Mouse (Mus musculus): ENCODE results near the gene 1110008P14Rik. TPM values are rescaled to one million over a fixed set of nuclear protein-coding genes. Genes with fewer than 3 reads are reported as not detected.
A peak's percentile ranks its signal among the peaks of the same experiment; 100 is the strongest.

Gene 1110008P14Rik
- polyA plus RNA-seq, 2 experiments: 32.6 to 40.8 TPM

DNA sequence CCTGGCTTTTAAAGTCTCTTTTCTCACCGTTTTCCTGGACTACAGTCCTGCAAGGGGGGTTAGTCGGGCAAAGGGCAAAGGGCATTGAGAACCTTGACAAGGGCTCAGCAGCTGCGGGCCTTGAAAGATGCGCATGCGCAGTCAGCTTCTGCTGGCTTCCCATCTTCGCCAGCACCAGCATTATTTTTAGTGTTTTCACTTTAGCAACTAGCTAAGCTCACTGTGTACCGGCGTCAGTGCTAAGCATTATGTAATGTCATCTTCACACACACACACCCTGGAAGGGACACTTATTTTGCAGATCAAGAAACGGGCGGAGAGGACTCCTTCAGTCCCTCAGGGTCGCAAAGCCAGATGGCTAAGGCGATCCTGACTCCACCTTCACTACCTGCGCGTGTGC is 21.0 kb downstream of the 1110008P14Rik start:
- peak; percentile 61 to 70 (median 62) for DNase-seq (ENCODE audit: low read depth in 3 of 3, low spot score in 3 of 3)
- TF ChIP-seq EP300 (IDR thresholded peaks at IDR 0.05; ENCODE audit: low read depth) (no peak), CTCF (IDR thresholded peaks at IDR 0.05; ENCODE audit: low read depth) (no peak)
- no peaks in the 10 kb centered on the region for H3K27me3 ChIP-seq (ENCODE audit: control insufficient read depth, insufficient read depth, low read length)
- peak overlapping the region; percentile 98 for H3K4me2 ChIP-seq (ENCODE audit: low read depth)
- peak overlapping the region; percentile 85 for H3K9ac ChIP-seq (replicated peaks)
- H3K4me1 ChIP-seq (replicated peaks; ENCODE audit: control insufficient read depth in 2 of 2, insufficient read depth in 2 of 2, low read length in 1 of 2): peaks cover 14 to 15% of the 10 kb centered on the region in 2 experiments
- ATAC-seq (ENCODE audit: insufficient read depth): no peak
- 5% methylated on average over 14 of the region's 14 CpGs for WGBS (ENCODE audit: insufficient replicate concordance)
- H3K4me3 ChIP-seq (ENCODE audit: insufficient read depth in 1 of 2, low read depth in 2 of 2, low read length in 2 of 2): peak overlapping the region; percentile 69 to 90
- peak overlapping the region; percentile 51 for H3K27ac ChIP-seq
- H3K9me3 ChIP-seq (ENCODE audit: control insufficient read depth, low read length): no peaks in the 10 kb centered on the region
- no peaks in the 10 kb centered on the region for H3K36me3 ChIP-seq (replicated peaks; ENCODE audit: control insufficient read depth, insufficient read depth, low read depth)

GRCm38 (mm10) chr2:32358381-32358780 is 23.4 kb downstream of the 1110008P14Rik start:
- Histone ChIP-seq H3K27me3 (ENCODE audit: control insufficient read depth, insufficient read depth, low read length) (no peaks in the 10 kb centered on the region), H3K4me3 (ENCODE audit: insufficient read depth in 1 of 2, low read depth in 2 of 2, low read length in 2 of 2) (no peak overlapping the region), H3K4me1 (replicated peaks; ENCODE audit: control insufficient read depth in 2 of 2, insufficient read depth in 2 of 2, low read length in 1 of 2) (peaks cover 5 to 10% of the 10 kb centered on the region in 2 experiments; a peak in 3 of 4 replicates), H3K4me2 (ENCODE audit: low read depth) (no peak overlapping the region), H3K36me3 (replicated peaks; ENCODE audit: control insufficient read depth, insufficient read depth, low read depth) (no peaks in the 10 kb centered on the region), H3K9me3 (ENCODE audit: control insufficient read depth, low read length) (no peaks in the 10 kb centered on the region), H3K27ac (no peak overlapping the region), H3K9ac (replicated peaks) (no peak overlapping the region)
- TF ChIP-seq EP300 (IDR thresholded peaks at IDR 0.05; ENCODE audit: low read depth): no peak
- TF ChIP-seq CTCF (IDR thresholded peaks at IDR 0.05; ENCODE audit: low read depth): no peak
- ATAC-seq (ENCODE audit: insufficient read depth): no peak
- no peak for DNase-seq (ENCODE audit: low read depth in 3 of 3, low spot score in 3 of 3)
- 51% methylated on average over 10 of the region's 10 CpGs for WGBS (ENCODE audit: insufficient replicate concordance)

DNA sequence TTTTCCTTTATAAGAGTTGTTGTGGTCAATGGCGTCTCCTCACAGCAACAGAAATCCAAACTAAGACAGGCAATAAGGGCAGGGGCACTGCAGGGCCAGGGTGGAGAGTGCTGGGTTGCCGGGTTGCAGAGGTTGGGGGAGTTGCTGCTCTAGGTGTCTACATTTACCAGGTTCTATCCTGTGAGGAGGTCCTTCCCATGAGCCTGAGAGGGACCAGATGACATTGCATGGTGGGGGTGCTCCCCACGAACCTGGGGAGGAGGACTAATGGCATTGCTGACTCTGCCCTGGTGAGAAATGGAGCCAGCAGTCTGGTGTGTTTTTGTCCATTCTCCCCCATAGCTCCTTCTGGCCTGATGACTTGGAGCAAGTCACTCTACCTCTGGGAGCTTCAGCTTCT is 24.0 kb downstream of the 1110008P14Rik start:
- DNase-seq (ENCODE audit: low read depth in 3 of 3, low spot score in 3 of 3): no peak
- Histone ChIP-seq H3K9me3 (ENCODE audit: control insufficient read depth, low read length) (no peaks in the 10 kb centered on the region), H3K4me3 (ENCODE audit: insufficient read depth in 1 of 2, low read depth in 2 of 2, low read length in 2 of 2) (no peak overlapping the region), H3K36me3 (replicated peaks; ENCODE audit: control insufficient read depth, insufficient read depth, low read depth) (no peaks in the 10 kb centered on the region), H3K27me3 (ENCODE audit: control insufficient read depth, insufficient read depth, low read length) (peaks cover 3% of the 10 kb centered on the region), H3K9ac (replicated peaks) (no peak overlapping the region), H3K4me2 (ENCODE audit: low read depth) (no peak overlapping the region), H3K27ac (no peak overlapping the region), H3K4me1 (replicated peaks; ENCODE audit: control insufficient read depth in 2 of 2, insufficient read depth in 2 of 2, low read length in 1 of 2) (peaks cover 5 to 11% of the 10 kb centered on the region in 2 experiments; a peak in 3 of 4 replicates)
- TF ChIP-seq CTCF (IDR thresholded peaks at IDR 0.05; ENCODE audit: low read depth) (no peak), EP300 (IDR thresholded peaks at IDR 0.05; ENCODE audit: low read depth) (no peak)
- ATAC-seq (ENCODE audit: insufficient read depth): no peak
- WGBS (ENCODE audit: insufficient replicate concordance): 47% methylated on average over 3 of the region's 3 CpGs

DNA sequence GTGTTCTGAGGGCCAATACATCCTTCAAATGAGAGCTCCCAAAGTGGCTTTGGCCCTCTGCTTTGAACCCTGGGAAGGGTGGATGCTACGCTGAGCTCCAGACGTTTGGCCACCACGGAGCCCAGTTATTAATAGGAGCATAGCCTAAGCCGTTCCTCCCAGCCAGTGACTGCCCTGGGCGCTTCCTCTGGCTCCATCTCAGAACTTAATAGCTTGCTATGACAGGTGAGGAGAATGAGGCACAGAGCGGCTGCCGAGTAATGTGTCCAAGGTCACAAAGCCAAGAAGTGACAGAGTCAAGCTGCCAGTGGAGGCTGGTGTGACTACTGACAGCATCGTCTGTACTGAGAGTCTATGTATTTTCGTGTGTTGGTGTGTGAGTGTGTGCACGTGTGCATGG is 25.5 kb downstream of the 1110008P14Rik start:
- Histone ChIP-seq H3K4me3 (ENCODE audit: insufficient read depth in 1 of 2, low read depth in 2 of 2, low read length in 2 of 2) (no peak overlapping the region), H3K9ac (replicated peaks) (no peak overlapping the region), H3K4me2 (ENCODE audit: low read depth) (no peak overlapping the region), H3K36me3 (replicated peaks; ENCODE audit: control insufficient read depth, insufficient read depth, low read depth) (no peaks in the 10 kb centered on the region), H3K27me3 (ENCODE audit: control insufficient read depth, insufficient read depth, low read length) (peaks cover 18% of the 10 kb centered on the region), H3K4me1 (replicated peaks; ENCODE audit: control insufficient read depth in 2 of 2, insufficient read depth in 2 of 2, low read length in 1 of 2) (peaks cover 2 to 6% of the 10 kb centered on the region in 2 experiments; a peak in 2 of 4 replicates), H3K9me3 (ENCODE audit: control insufficient read depth, low read length) (no peaks in the 10 kb centered on the region), H3K27ac (no peak overlapping the region)
- DNase-seq (ENCODE audit: low read depth in 3 of 3, low spot score in 3 of 3) (no peak), ATAC-seq (ENCODE audit: insufficient read depth) (no peak)
- 69% methylated on average over 10 of the region's 10 CpGs for WGBS (ENCODE audit: insufficient replicate concordance)
- TF ChIP-seq CTCF (IDR thresholded peaks at IDR 0.05; ENCODE audit: low read depth) (no peak), EP300 (IDR thresholded peaks at IDR 0.05; ENCODE audit: low read depth) (no peak)

- H3K9ac ChIP-seq (replicated peaks): no peak overlapping the region
- WGBS (ENCODE audit: insufficient replicate concordance): 69% methylated on average over 3 of the region's 3 CpGs
- H3K4me1 ChIP-seq (replicated peaks; ENCODE audit: control insufficient read depth in 2 of 2, insufficient read depth in 2 of 2, low read length in 1 of 2): peaks cover 2 to 5% of the 10 kb centered on the region in 2 experiments; a peak in 2 of 4 replicates
- no peak for ATAC-seq (ENCODE audit: insufficient read depth)
- no peaks in the 10 kb centered on the region for H3K9me3 ChIP-seq (ENCODE audit: control insufficient read depth, low read length)
- DNase-seq (ENCODE audit: low read depth in 3 of 3, low spot score in 3 of 3): no peak
- no peaks in the 10 kb centered on the region for H3K36me3 ChIP-seq (replicated peaks; ENCODE audit: control insufficient read depth, insufficient read depth, low read depth)
- TF ChIP-seq EP300 (IDR thresholded peaks at IDR 0.05; ENCODE audit: low read depth): no peak
- TF ChIP-seq CTCF (IDR thresholded peaks at IDR 0.05; ENCODE audit: low read depth): no peak
- H3K27me3 ChIP-seq (ENCODE audit: control insufficient read depth, insufficient read depth, low read length): peaks cover 22% of the 10 kb centered on the region
- no peak overlapping the region for H3K4me2 ChIP-seq (ENCODE audit: low read depth)
- no peak overlapping the region for H3K4me3 ChIP-seq (ENCODE audit: insufficient read depth in 1 of 2, low read depth in 2 of 2, low read length in 2 of 2)
- H3K27ac ChIP-seq: no peak overlapping the region
These were observed 27.3 kb downstream of the 1110008P14Rik start for GRCm38 (mm10) chr2:32354336-32354895.
